Mouse (Mus musculus) kidney, embryonic 15.5 days (tissue): ENCODE measurements around the gene Apln. TPM values are rescaled to one million over a fixed set of nuclear protein-coding genes. Genes with fewer than 3 reads are reported as not detected.

Experiments used
- ATAC-seq: fragments of 200-750 bp; cut with Nextera tagmentation; replicated peaks from 2 replicates; pipeline ENCODE4 v1.8.0; 2017; ENCODE audit warnings: moderate TSS enrichment; ENCODE audit not compliant: low FRiP score
- H3K27ac ChIP-seq: fragments of 300-500 bp; sonication (generic); 2 replicates; pipeline ENCODE4 v1.5.1; 2015; ENCODE audit warnings: mild to moderate bottlenecking, inconsistent platforms
- H3K27me3 ChIP-seq: fragments of 300-500 bp; sonication (generic); 2 replicates; pipeline ENCODE4 v1.6.1; 2015; ENCODE audit warnings: inconsistent platforms
- H3K36me3 ChIP-seq: fragments of 300-500 bp; sonication (generic); 2 replicates; pipeline ENCODE4 v1.6.1; 2015; ENCODE audit warnings: inconsistent platforms
- H3K4me1 ChIP-seq: fragments of 300-500 bp; sonication (generic); 2 replicates; pipeline ENCODE4 v1.6.1; 2015; ENCODE audit warnings: inconsistent platforms
- H3K4me2 ChIP-seq: fragments of 300-500 bp; sonication (generic); 2 replicates; pipeline ENCODE4 v1.6.1; 2015; ENCODE audit warnings: moderate library complexity, mild to moderate bottlenecking, inconsistent platforms
- H3K4me3 ChIP-seq: fragments of 300-500 bp; sonication (generic); replicated peaks from 2 replicates; pipeline ENCODE4 v1.5.1; 2015; ENCODE audit warnings: mild to moderate bottlenecking, inconsistent platforms
- H3K9ac ChIP-seq: fragments of 300-500 bp; sonication (generic); 2 replicates; pipeline ENCODE4 v1.6.1; 2015; ENCODE audit warnings: mild to moderate bottlenecking, inconsistent platforms
- H3K9me3 ChIP-seq: fragments of 300-500 bp; sonication (generic); replicated peaks from 2 replicates; pipeline ENCODE4 v1.6.1; 2016; ENCODE audit warnings: inconsistent platforms
- WGBS: fragments of 180-500 bp; shearing (Covaris S2); methylation state at CpG from one replicate; pipeline ENCODE4 v1.1.7; 2015; ENCODE audit warnings: mixed read lengths; 5-methylcytosine and 5-hydroxymethylcytosine counted together
- polyA plus RNA-seq: library from polyadenylated mRNA; unstranded; fragments of >200 nt; fragmentation: Nextera tagmentation; extraction: Ambion mirVana; gene quantifications from 2 replicates; pipeline ENCODE4 v1.2.1, GENCODE M21; 2015

The Apln gene
- polyA plus RNA-seq, 1 experiment from 2014 or later, result 6.4 TPM

GRCm38 (mm10) chrX:48046315-48046714 is 11.7 kb upstream of the Apln start:
- no peaks in the 10 kb centered on the region for H3K36me3 ChIP-seq
- no peak overlapping the region for H3K4me3 ChIP-seq
- no peaks in the 10 kb centered on the region for H3K9me3 ChIP-seq
- no peak for ATAC-seq
- peaks cover 17% of the 10 kb centered on the region for H3K27me3 ChIP-seq
- no peak overlapping the region for H3K9ac ChIP-seq
- no peak overlapping the region for H3K4me2 ChIP-seq
- H3K4me1 ChIP-seq, result no peaks in the 10 kb centered on the region
- no peak overlapping the region for H3K27ac ChIP-seq
- WGBS, result 82% methylated on average over 2 of the region's 2 CpGs

DNA sequence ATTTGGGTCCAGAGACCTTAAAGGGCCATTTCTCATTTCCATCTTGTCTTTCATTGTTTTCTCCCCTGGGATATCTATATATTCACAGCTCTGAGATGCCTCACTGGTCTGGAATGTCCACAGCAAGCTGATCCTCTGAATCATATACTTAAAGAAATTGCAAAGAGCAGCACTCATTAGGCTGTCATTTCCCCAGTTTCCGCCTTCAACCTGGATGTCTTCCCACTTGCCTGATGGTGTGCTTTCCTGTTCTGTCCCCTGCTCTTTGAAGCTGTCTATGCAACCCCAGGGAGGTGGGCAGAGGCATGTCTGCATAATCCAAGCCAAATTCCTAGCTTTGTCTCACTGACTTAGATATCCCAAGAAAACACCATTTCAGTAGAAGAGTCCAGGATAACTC is 9.6 kb upstream of the Apln start:
- Histone ChIP-seq H3K9ac (no peak overlapping the region), H3K27ac (no peak overlapping the region), H3K27me3 (peaks cover 9% of the 10 kb centered on the region), H3K4me3 (no peak overlapping the region), H3K4me1 (no peaks in the 10 kb centered on the region), H3K4me2 (no peak overlapping the region), H3K9me3 (no peaks in the 10 kb centered on the region), H3K36me3 (no peaks in the 10 kb centered on the region)
- 95% methylated on average over 1 of the region's 1 CpGs for WGBS
- no peak for ATAC-seq

- H3K9ac ChIP-seq, result no peak overlapping the region
- H3K4me2 ChIP-seq, result no peak overlapping the region
- H3K4me3 ChIP-seq, result no peak overlapping the region
- H3K27ac ChIP-seq, result no peak overlapping the region
- H3K27me3 ChIP-seq, result peaks cover 9% of the 10 kb centered on the region
- no peaks in the 10 kb centered on the region for H3K36me3 ChIP-seq
- no peaks in the 10 kb centered on the region for H3K4me1 ChIP-seq
- no peak for ATAC-seq
- H3K9me3 ChIP-seq, result no peaks in the 10 kb centered on the region
- WGBS, result 55% methylated on average over 4 of the region's 4 CpGs
These were observed 8.1 kb upstream of the Apln start for GRCm38 (mm10) chrX:48042748-48043147.

- Histone ChIP-seq H3K9me3 (no peaks in the 10 kb centered on the region), H3K4me2 (no peak overlapping the region), H3K4me3 (no peak overlapping the region), H3K4me1 (no peaks in the 10 kb centered on the region), H3K27me3 (peaks cover 20% of the 10 kb centered on the region), H3K36me3 (no peaks in the 10 kb centered on the region), H3K9ac (no peak overlapping the region), H3K27ac (no peak overlapping the region)
- 79% methylated on average over 3 of the region's 3 CpGs for WGBS
- no peak for ATAC-seq
These were observed 5.7 kb upstream of the Apln start for GRCm38 (mm10) chrX:48040379-48040778.

GRCm38 (mm10) chrX:48033766-48034143 is 898 bp downstream of the Apln start:
- Histone ChIP-seq H3K4me2 (peak overlapping the region; percentile 82), H3K4me3 (peak overlapping the region; percentile 54), H3K27ac (no peak overlapping the region), H3K4me1 (peaks cover 5% of the 10 kb centered on the region; the same call in 1 of the 2 replicates), H3K9ac (0 out of 2 replicates have a peak overlapping the region, but pooled peaks have one; percentile 47), H3K9me3 (no peaks in the 10 kb centered on the region), H3K36me3 (no peaks in the 10 kb centered on the region), H3K27me3 (peaks cover 44% of the 10 kb centered on the region)
- WGBS, result 32% methylated on average over 11 of the region's 11 CpGs
- no peak for ATAC-seq

- WGBS, result 73% methylated on average over 3 of the region's 3 CpGs
- Histone ChIP-seq H3K9ac (no peak overlapping the region), H3K27me3 (peaks cover 44% of the 10 kb centered on the region), H3K36me3 (no peaks in the 10 kb centered on the region), H3K27ac (no peak overlapping the region), H3K4me1 (peaks cover 5% of the 10 kb centered on the region; the same call in 1 of the 2 replicates), H3K4me2 (peak overlapping the region; percentile 82), H3K9me3 (no peaks in the 10 kb centered on the region), H3K4me3 (peak overlapping the region; percentile 54)
- ATAC-seq, result no peak
These were observed 1.6 kb downstream of the Apln start for GRCm38 (mm10) chrX:48033024-48033423.

DNA sequence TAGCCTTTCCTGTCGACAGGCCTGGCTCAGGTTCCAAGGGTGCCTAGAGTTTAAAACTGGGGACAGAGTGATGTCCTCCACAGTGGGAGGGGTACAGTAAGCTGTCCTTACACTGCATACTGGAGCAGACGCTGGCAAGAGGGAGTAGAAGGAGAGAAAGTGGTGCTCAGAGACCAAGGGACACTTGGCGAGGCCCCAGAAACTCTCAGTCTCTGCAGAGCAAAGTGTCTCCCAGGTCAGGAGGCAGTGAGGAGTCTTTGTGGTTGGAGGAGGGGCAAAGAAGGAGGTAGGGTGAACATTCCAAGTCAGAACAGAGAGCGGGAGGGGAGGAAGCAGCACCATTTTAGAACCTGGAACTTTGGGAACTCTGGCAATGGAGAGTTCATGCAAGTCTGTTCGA is 2.8 kb downstream of the Apln start:
- no peak overlapping the region for H3K4me3 ChIP-seq
- ATAC-seq, result no peak
- H3K27ac ChIP-seq, result no peak overlapping the region
- peaks cover 5% of the 10 kb centered on the region; the same call in 1 of the 2 replicates for H3K4me1 ChIP-seq
- no peaks in the 10 kb centered on the region for H3K36me3 ChIP-seq
- 70% methylated on average over 5 of the region's 5 CpGs for WGBS
- H3K9me3 ChIP-seq, result no peaks in the 10 kb centered on the region
- H3K9ac ChIP-seq, result no peak overlapping the region
- H3K4me2 ChIP-seq, result no peak overlapping the region
- peaks cover 44% of the 10 kb centered on the region for H3K27me3 ChIP-seq

DNA sequence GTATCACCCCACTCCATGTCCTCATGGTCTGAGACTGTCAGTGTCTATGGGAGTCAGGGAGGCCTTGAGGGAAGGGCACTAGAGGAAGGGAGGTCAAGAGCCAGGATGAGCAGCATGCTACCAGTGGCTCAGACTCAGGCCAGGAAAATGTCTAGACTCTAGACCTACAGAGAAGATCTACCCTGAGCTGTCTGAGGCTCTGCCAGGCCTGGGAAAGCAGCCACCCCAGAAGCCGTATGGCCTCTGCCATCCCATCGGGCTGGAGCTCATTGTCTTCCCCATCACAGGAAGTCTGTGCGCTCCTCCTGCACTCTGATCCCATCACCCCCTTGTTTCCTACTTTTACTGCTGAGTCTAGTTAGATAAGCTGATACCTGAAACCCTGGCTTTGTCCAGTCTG is 4.1 kb downstream of the Apln start:
- WGBS, result 80% methylated on average over 3 of the region's 3 CpGs
- ATAC-seq, result no peak
- Histone ChIP-seq H3K36me3 (no peaks in the 10 kb centered on the region), H3K4me2 (no peak overlapping the region), H3K9ac (no peak overlapping the region), H3K9me3 (no peaks in the 10 kb centered on the region), H3K27ac (no peak overlapping the region), H3K4me1 (peaks cover 5% of the 10 kb centered on the region; the same call in 1 of the 2 replicates), H3K4me3 (no peak overlapping the region), H3K27me3 (peaks cover 36% of the 10 kb centered on the region)

- Histone ChIP-seq H3K4me3 (no peak overlapping the region), H3K36me3 (no peaks in the 10 kb centered on the region), H3K4me1 (no peaks in the 10 kb centered on the region), H3K27ac (no peak overlapping the region), H3K9ac (no peak overlapping the region), H3K9me3 (no peaks in the 10 kb centered on the region), H3K27me3 (peaks cover 23% of the 10 kb centered on the region), H3K4me2 (no peak overlapping the region)
- WGBS, result 66% methylated on average over 1 of the region's 1 CpGs
- no peak for ATAC-seq
These were observed 11.8 kb downstream of the Apln start for GRCm38 (mm10) chrX:48022811-48023210.

DNA sequence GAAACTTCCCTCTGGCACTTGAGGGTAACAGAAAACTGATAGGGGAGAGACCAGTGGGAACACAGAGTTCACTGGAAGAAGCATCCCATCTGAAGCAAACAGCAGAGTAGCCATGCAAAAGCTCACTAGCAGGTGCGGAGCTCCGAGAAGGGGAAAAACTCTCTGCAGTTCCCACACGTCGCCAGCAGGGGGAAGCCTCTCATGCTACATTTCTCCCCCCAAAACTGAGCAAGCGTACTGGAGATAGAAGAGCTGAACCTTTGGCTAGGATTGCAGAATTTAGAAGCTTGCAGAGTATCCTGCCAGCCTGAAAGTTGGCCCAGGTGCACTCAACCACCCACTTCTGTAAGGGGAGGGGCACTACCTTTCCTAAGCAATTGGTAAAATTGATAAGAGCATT is 14.7 kb downstream of the Apln start:
- WGBS, result 22% methylated on average over 5 of the region's 5 CpGs

GRCm38 (mm10) chrX:48019359-48019758 is 15.3 kb downstream of the Apln start:
- Histone ChIP-seq H3K4me1 (no peaks in the 10 kb centered on the region), H3K9ac (no peak overlapping the region), H3K9me3 (no peaks in the 10 kb centered on the region), H3K4me3 (no peak overlapping the region), H3K36me3 (no peaks in the 10 kb centered on the region), H3K4me2 (peak overlapping the region; percentile 21; the same call in 1 of the 2 replicates), H3K27me3 (peaks cover 21% of the 10 kb centered on the region), H3K27ac (no peak overlapping the region)
- WGBS, result 41% methylated on average over 15 of the region's 15 CpGs
- no peak for ATAC-seq

More for the DNA sequence above, 14.7 kb downstream of the Apln start:
- no peak; the same call in 1 of the 2 replicates for ATAC-seq
- peaks cover 21% of the 10 kb centered on the region for H3K27me3 ChIP-seq
- no peaks in the 10 kb centered on the region for H3K9me3 ChIP-seq
- H3K27ac ChIP-seq, result no peak overlapping the region
- peak overlapping the region; percentile 21; the same call in 1 of the 2 replicates for H3K4me2 ChIP-seq
- no peaks in the 10 kb centered on the region for H3K36me3 ChIP-seq
- no peaks in the 10 kb centered on the region for H3K4me1 ChIP-seq
- H3K9ac ChIP-seq, result no peak overlapping the region
- no peak overlapping the region for H3K4me3 ChIP-seq

DNA sequence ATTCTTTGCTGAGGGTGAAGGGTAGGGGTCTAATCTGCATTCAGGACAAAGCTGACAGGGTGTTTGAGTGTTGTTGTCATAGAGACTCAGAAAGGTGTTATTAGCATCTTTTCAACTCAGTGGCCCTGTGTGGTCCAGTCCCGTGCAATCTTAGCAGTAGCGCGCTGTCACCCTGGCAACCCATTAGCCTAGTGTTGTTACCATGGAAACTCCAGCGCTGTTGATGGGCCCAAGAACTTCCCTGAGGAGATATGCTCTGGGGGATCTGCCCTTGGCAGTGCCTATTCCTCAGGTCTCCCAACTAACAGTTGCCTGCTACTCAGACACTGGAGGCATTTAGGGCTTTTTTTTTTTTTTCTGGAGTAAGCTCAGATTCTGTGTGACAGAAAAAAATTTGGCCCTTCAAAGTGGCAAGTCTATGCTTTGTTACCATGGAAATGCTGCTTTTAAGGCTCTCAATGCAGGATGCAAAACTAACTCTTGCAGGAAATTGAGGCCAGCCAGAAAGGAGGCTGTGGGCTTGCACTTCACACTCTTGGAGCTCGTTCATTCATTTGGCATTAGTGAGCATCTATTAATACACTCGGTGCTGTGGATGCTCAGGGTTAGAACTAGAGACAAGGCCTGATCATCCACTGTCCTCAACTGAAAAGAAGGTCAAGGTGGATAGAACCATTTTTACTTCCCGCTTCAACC is 17.6 kb downstream of the Apln start:
- Histone ChIP-seq H3K4me2 (no peak overlapping the region), H3K27ac (no peak overlapping the region), H3K4me3 (no peak overlapping the region), H3K9me3 (no peaks in the 10 kb centered on the region), H3K27me3 (peaks cover 21% of the 10 kb centered on the region), H3K4me1 (no peaks in the 10 kb centered on the region), H3K9ac (no peak overlapping the region), H3K36me3 (no peaks in the 10 kb centered on the region)
- 65% methylated on average over 7 of the region's 7 CpGs for WGBS
- ATAC-seq, result no peak

DNA sequence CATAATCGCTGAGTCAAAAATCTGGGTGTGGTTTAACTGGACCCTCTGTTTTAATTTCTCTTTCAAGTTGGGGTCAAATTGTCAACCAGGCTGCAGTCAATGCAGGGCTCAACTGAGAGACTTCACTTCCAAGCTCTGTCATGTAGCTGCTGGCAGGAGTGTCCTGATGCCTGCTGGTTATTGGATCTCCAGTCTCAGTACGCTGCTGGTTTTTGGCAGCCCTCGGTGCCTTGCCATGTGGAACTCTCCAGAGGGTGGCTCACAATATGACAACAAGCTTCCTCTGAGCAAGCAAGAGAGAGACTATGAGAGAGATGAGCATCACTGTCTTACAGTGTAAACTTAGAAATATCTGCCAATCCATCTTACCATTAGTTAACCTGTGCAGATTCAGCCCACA is 23.0 kb downstream of the Apln start:
- Histone ChIP-seq H3K4me3 (no peak overlapping the region), H3K4me2 (no peak overlapping the region), H3K27ac (no peak overlapping the region), H3K4me1 (no peaks in the 10 kb centered on the region), H3K27me3 (no peaks in the 10 kb centered on the region), H3K9me3 (no peaks in the 10 kb centered on the region), H3K36me3 (no peaks in the 10 kb centered on the region), H3K9ac (no peak overlapping the region)
- WGBS, result 95% methylated on average over 3 of the region's 3 CpGs
- ATAC-seq, result no peak
